Mouse (Mus musculus) G1E (cell line): Measurements from ENCODE around the gene Hmgn3.

ENCODE experiments used
- CTCF ChIP-seq: IDR thresholded peaks from 2 replicates; pipeline ENCODE4 v1.5.1; 2012; ENCODE audit warnings: low read depth, low read length, inconsistent platforms, mixed read lengths
- GATA1 ChIP-seq: IDR thresholded peaks from 2 replicates; pipeline ENCODE4 v1.6.1; 2012; ENCODE audit warnings: borderline replicate concordance, low read length, inconsistent platforms, mixed read lengths

DNA sequence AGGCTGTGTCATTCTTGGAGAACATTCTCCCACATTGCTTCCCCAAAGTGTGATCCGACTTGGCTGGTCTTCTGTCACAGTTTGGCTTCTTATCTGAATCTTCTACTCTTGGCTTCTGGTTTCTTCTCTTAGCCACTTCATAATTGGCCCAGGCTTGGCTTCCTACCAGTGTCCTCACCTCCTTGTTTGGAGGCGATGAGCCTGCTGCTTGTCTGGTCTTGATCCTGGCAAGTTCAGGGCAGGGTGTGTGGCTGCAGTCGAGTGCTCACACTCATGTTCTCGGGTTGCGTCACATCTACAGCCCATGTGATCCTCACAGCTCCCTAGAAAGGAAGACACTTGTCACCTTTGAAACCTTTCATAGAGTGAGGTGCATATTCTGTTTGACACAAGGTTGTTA, 78.2 kb downstream of the Hmgn3 start:
- TF ChIP-seq CTCF (no peak), GATA1 (no peak)
